Mouse (Mus musculus) lung, postnatal 0 days (tissue): ENCODE data around the gene Zfp579.

ENCODE experiments used
- CTCF ChIP-seq: IDR thresholded peaks from 2 replicates; pipeline ENCODE4 v1.5.1; 2016; ENCODE audit warnings: antibody characterized with exemption, mild to moderate bottlenecking
- EP300 ChIP-seq: IDR thresholded peaks from 2 replicates; pipeline ENCODE4 v1.6.1; 2016; ENCODE audit warnings: antibody characterized with exemption, mild to moderate bottlenecking, control low read depth

GRCm38 (mm10) chr7:5030554-5031275 lies 34.8 kb upstream of the Zfp579 start:
- TF ChIP-seq CTCF: no peak
- TF ChIP-seq EP300: no peak
